Mouse (Mus musculus): ENCODE data around the gene Ssbp1.

Gene Ssbp1

GRCm38 (mm10) chr6:40465710-40466109, 5.4 kb upstream of the Ssbp1 start:
- DNase-seq (ENCODE audit: low spot score in 2 of 2), result no peak

- DNase-seq (ENCODE audit: low spot score in 2 of 2), result no peak
Measured at GRCm38 (mm10) chr6:40471720-40472010, 513 bp downstream of the Ssbp1 start.

GRCm38 (mm10) chr6:40476132-40476531, 5.0 kb downstream of the Ssbp1 start:
- no peak for DNase-seq (ENCODE audit: low spot score in 2 of 2)

GRCm38 (mm10) chr6:40479705-40480104, 8.6 kb downstream of the Ssbp1 start:
- no peak for DNase-seq (ENCODE audit: low spot score in 2 of 2)

GRCm38 (mm10) chr6:40482318-40482717, 11.2 kb downstream of the Ssbp1 start:
- no peak for DNase-seq (ENCODE audit: low spot score in 2 of 2)

GRCm38 (mm10) chr6:40490933-40491332, 19.8 kb downstream of the Ssbp1 start, which contains the start of gene Tas2r137:
Gene Tas2r137 (plus strand): TSS chr6:40491233.
- DNase-seq (ENCODE audit: low spot score in 2 of 2), result no peak

GRCm38 (mm10) chr6:40493229-40493628, 22.1 kb downstream of the Ssbp1 start, which contains the start of gene Tas2r108:
Gene Tas2r108 (plus strand): TSS chr6:40493529.
- DNase-seq (ENCODE audit: low spot score in 2 of 2), result no peak

GRCm38 (mm10) chr6:40519408-40519807, 48.3 kb downstream of the Ssbp1 start, which contains the start of gene Prss37:
Gene Prss37 (minus strand): TSS chr6:40519508.
- no peak for DNase-seq (ENCODE audit: low spot score in 2 of 2)
